Mouse (Mus musculus) spleen, postnatal 10 days (tissue): ENCODE data around the gene Cldn11.

Experiments
- DNase-seq, 2 experiments: peaks; one replicate each; pipeline ENCODE4 v3.0.0; 2021 to 2022; ENCODE audit warnings: low spot score in 2 of 2

The Cldn11 gene

DNA sequence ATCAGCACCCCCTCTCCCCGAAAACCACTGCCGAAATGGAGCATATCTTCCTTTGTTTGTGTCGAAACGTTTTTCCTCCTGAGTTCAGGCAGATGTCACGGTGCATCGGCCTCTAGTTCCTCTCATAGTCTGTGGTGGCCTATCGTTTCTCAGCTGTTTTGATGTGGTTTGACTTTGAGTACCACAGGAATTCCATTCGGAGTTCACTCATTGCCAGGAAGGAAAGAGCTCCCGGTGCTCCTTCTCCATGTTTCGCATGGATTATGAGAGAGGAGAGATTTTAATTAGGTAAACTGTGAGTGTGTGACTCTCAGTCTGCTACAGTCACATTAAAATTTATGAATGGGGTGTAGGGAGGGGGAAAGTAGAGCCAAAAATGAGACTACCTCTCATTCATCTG is 10.3 kb downstream of the Cldn11 start:
- DNase-seq: no peak

DNA sequence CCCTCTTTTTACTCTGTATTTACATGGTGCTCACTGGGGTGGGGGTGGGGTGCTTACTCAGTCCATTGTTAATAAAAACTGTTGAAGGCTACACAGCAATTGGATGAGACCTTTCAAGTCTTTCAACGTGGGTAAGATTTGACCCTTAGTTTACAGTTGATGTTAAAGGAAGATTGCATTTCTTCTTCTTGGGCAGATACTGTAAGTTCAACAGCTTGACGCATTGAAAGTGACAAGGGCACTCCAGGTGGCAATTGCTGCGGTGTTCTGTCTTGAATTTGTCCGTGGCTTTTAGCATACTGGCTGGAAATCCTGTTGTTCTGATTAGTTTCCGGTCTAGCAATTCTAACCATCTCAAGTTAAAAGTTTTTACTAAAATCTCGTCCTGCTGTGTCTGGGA is 11.6 kb downstream of the Cldn11 start:
- no peak for DNase-seq

DNA sequence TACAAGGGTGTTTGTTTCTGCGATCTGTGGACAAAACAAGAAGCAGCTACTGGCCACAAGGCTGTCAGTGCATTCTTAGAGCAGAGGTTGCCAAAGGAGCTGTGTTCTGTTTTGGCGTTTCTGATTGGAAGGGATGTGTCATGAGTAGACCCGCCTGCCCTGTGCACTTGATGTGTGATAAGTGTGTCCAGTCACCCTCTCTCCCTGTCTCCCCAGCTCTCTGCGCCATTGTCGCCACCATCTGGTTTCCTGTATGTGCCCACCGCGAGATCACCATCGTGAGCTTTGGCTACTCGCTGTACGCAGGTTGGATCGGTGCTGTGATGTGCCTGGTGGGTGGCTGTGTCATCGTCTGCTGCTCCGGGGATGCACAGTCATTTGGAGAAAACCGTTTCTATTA is 13.1 kb downstream of the Cldn11 start:
- no peak for DNase-seq

DNA sequence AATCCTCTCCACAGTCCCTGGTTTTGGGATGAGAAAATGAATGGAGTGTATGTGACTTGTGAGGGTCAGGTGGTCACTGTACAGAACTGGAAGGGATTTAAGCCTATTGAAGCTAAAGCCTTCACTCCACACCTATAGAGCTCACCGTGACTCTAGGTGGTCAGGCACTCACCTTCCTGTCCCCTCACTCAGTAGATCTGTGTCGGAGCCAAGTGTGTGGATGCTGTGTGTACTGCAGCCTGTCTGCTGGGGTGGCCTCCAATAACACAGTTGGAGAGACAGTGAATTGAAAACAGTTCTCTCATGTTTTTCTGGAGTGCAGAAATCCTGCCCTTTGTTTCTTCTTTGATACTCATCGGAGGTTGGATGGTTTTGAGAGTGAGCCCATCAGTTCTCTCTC is 16.1 kb downstream of the Cldn11 start:
- no peak for DNase-seq

DNA sequence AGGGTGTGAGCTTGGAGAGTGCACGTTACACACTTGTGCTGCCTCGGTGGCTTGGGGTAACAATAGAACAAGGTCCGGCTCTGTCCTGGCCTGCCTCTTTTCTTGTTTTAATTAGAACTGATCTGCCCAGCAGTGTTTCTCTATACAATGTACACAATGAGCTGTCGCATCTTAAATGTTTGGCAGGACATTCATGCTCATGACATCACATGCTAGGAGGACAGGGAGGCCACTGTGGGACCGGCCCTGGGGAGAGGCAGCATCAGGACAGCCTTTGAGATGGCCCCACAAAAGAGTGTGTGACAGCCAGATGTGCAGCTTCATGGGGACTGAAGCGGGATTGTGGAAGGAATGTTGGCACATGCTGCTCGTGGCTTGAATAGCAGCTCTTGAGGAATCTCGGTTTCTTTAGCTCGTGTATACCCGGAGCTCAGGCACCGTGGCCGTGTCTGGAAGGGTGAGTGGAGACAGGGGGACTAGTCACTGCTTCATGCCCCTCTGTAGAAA is 16.7 kb downstream of the Cldn11 start:
- DNase-seq: no peak

DNA sequence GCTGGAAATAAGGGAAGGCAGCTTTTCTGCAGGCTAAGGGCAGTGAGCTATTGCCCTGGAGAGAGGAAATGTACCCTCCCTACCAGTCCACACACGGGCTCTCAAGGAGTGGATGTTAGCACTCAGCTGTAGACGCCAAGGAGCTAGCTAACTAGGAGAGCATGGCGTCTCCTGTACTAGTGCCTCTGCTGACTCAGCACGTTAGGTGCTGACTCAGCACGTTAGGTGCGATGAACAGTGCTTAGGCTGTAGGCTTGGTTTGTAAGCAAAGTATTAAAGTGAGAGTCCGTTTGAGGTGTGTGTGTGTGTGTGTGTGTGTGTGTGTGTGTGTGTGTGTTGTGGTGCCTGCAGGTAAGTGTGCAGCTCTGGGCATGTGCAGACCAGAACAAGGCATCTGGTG is 40.6 kb downstream of the Cldn11 start:
- no peak for DNase-seq

DNA sequence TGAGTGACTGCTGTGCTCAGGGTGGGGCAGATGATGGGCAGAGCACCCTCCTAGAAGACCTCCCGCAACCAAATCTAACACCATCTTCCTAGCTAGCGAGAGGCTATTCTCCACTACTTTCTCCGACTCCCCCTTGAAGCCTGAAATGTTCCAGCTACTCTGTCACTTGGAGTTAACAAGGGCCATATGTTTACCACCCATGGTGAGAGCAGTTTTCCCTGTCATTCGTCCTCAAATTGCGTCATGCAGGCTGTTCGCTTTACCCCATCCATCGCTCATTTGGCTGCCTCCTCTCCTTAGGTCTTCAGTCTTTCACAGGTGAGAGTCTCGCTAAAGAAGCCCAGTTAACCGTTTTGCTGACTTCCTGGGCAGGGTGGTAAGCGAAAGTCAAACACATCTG is 41.7 kb downstream of the Cldn11 start:
- DNase-seq: no peak

DNA sequence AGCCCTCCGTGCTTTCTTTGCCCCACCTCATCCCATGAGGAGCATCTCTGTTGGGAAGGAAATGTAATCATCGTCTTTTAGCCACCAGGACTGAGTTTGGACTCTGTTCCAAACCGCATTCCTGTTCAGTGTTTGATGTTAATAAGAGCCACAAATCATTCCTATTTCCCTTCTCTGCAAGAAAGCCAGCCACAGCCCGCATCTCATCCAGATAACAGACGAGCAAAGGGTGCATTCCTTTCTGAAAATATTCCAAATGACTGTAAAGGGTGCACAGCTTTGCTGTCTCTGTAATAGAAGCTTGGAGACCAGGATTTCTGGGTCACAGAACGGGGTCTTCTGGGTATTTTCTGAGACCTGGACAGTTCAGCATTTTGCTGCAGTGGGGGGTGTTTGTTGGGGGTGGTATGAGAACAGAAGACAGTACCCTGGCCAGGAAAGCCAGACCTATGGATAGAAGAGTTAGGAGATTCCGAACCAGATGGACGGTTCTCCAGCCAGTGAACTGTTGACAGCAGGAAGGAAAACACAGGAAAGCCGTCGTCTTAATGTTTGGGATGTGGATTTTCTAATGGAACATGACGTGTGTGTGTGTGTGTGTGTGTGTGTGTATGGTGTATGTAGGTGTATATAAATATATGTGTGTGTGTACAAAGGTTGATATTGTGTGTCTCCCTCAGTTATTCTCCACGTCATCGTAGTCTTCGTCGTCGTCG is 49.6 kb downstream of the Cldn11 start:
- no peak for DNase-seq

DNA sequence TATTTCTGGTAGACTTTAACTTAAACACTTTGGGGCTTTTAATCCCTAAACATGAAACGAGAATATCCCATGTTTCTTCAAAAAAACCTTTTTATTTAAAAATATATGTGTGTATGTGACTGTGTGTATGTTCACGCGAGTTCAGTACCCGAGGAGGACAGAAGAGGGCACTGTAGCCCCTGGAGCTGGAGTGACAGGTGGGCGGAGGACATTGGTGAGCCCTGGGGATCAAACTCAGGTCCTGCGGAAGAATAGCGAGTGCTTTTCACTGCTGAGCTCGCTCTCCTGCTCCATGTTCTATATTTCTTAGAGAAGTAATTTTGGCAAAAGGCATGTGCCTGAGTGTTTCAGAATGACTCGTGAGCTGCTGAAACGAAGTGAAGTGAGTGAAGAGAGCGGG is 54.2 kb downstream of the Cldn11 start:
- no peak for DNase-seq

DNA sequence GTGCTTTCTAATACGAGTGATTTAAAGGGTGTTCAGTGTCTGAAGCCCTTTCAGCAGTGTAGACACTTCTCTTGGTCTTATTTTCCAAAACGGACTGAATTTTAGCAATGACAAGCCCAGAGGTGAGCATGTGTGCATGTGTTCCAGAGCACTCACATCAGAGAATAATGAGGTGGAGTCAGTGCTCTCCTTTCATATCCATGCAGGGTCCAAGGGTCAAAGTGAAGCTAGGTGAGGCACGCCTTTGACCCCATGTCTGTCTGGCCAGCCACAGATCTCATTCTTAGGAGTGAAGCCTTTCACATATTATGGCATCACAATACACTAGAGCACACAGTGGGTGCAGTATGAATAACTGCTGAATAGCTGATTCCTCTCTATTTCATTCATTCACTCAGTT is 55.4 kb downstream of the Cldn11 start:
- no peak for DNase-seq

DNA sequence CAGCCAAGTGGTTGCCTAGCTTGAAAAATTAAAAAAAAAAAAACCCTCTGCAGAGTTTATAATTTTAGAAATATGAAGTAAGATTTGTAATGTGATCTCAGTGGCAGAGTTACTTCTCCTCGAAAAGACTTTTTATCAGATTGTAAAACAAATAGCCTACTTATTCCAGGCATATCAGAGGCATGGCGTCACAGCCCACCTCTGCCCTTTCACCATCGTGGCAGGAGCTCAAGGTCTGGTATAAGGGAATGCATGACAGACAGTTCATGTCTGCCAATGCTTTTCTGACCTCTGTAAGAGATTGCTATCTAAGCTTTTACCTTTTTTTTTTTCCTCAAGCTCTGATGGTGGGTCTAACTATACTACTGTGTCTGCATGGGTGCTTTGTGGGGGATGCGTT is 58.3 kb downstream of the Cldn11 start:
- no peak for DNase-seq

DNA sequence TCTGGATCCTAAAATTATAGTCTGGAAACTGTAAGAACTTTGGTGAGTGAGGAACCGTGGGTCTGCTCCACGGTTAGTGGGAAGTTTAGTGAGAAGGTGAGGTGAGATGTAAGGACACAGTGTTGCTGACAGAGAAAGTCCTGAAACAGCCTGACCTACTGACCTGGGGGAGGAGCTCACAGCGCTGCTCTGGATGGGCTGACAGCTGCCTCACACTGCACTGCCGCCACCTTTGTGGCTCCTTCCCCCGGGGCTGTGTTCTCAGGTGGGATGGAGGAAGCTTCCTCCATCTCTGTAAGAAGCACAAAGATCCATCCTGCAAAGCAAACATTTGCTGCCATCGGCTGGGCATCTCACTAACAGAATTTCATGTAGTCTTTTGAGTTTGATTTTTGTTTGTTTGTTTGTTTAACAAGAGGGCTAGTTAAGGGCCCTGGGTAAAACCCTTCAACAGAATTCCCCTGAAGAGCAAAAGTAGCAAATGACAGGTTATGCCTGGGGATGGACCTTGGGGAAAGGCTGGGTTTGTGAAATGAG is 58.8 kb downstream of the Cldn11 start:
- DNase-seq: no peak

DNA sequence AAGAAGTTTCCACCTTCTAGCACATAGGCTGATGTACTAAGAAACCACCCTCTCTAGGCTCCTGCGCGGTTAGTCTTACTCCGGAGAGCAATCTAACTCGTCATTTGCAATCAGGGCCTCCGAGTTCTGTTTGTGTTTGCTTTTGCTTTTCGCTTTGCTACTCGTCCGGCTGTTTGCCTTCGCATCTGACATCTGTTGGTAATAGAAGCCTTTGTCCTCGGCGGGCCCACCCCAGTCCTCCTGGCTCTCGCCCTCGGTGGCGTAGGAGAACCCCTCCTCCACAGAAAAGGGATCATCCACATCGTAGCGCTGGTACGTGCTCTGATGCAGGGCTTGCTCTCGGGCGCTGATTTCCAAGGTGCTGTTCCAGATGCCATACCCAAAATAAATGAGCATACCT is 59.3 kb downstream of the Cldn11 start:
- DNase-seq: no peak

DNA sequence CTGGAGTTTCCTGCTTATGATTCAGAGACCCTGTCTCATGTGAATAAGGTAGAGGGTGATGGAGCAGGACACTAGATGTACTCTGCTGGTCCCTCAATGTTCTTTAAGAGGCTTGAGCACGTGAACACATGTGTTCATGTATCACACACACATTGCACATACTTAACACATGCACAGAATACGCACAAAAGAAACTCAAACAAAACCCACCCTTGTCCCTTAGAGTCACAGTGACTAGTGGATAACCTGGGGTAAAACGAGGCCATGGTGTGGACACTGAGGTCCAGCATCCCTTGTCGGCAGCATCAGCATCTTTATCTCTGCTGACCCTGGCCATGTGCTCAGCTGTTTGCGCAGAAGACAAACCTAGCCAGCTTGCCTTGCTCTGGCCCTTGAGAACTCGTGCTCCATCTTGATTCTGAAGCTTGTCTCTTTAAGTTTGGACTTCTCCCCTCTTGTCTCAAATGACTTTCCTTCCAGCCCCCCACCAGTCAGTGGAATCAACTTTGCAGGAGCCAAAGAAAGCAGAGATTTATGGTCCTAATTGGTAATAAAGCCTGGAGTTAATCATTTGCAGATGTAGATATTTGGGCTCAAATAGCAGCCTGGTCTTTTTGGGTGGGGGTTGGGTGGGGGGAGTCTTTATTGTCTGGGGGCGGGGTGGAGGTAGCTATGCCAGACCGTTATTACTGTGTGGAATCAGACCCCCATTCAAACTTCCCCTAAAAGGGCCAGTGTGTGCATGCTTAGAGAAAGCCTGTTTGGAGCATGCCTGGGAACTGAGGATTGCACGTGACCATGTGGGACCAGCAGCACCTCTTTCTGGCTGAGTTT is 62.7 kb downstream of the Cldn11 start:
- DNase-seq: no peak

DNA sequence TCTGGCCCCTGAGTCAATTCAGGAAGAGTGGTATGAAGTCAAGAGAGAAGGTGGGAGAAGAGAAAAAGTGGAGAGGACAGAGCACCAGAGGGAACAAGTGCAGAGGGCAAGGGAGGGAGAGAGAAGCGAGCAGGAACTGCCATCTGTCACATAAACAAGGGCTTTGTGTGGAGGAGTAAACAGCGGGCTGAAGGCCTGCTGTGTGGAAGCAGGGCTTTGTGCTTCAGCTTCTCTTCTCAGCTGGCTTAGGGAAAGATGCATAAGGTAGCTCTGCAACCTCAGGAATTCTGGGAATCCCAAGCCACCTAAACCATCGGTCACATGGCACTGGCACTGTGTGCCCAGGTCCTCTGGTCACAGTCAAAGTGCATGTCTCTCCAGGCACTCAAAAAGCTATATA is 64.1 kb downstream of the Cldn11 start:
- DNase-seq: no peak
